Mouse (Mus musculus) gastrocnemius, adult 2 months (tissue): ENCODE measurements around the gene Gm21981. TPM values are rescaled to one million over a fixed set of nuclear protein-coding genes. Genes with fewer than 3 reads are reported as not detected.

ENCODE experiments used
- DNase-seq: peaks from one replicate; pipeline ENCODE4 v3.0.0; 2022
- H3K27ac ChIP-seq: fragments of 200-600 bp; 2 replicates; pipeline ENCODE4 v1.8.1; 2022; ENCODE audit warnings: mild to moderate bottlenecking
- H3K4me3 ChIP-seq: fragments of 200-600 bp; 2 replicates; pipeline ENCODE4 v1.8.1; 2022; ENCODE audit warnings: mild to moderate bottlenecking, moderate library complexity
- CTCF ChIP-seq: fragments of 200-600 bp; IDR thresholded peaks from 2 replicates; pipeline ENCODE4 v1.8.1; 2022; ENCODE audit warnings: antibody characterized with exemption, mild to moderate bottlenecking, moderate library complexity
- intact Hi-C: fragments of 180-260 bp; cut with DNase I; formaldehyde crosslinking; loops from one replicate; pipeline ENCODE4 v1.15.1; 2025
- long read RNA-seq, 2 experiments: library from polyadenylated mRNA; stranded (forward); transcript quantifications; one replicate each; pipeline ENCODE4 v2.0.0; 2021
- total RNA-seq, 2 experiments: library from RNA; stranded (reverse); gene quantifications; 2 replicates each; pipeline ENCODE4 v1.2.3; 2021

Gene Gm21981
- under 1 TPM; 0.45 to 0.46 TPM for total RNA-seq
- long read RNA-seq, experiment 1: 0 reads
- long read RNA-seq, experiment 2, partial matches to known transcripts: 0 of 1 reads
- long read RNA-seq, experiment 2, other reads (novel, unspliced or antisense): 1 of 1 reads

- no peak for TF ChIP-seq CTCF
- H3K27ac ChIP-seq: peak within 1 kb of the TSS; percentile 88
- intact Hi-C loops: loop anchor here (5.0 to 10.0 kb wide), 2 partner anchors 187 to 329 kb away; partner anchors contain the start of genes Ccnd3 and Mrps10
- peak within 1 kb of the TSS; percentile 89 for H3K4me3 ChIP-seq
- no peak for DNase-seq
Observed at GRCm38 (mm10) chr17:47694442-47694502, at the start of gene Gm21981. TSS of gene Gm21981 (minus strand) at chr17:47694455.

GRCm38 (mm10) chr17:47742991-47743734 is 48.9 kb upstream of the Gm21981 start:
- intact Hi-C loops: no loop called here
- Histone ChIP-seq H3K27ac (peak overlapping the region; percentile 65), H3K4me3 (no peak overlapping the region)
- TF ChIP-seq CTCF: peak; percentile 47
- peak; percentile 29 for DNase-seq

DNA sequence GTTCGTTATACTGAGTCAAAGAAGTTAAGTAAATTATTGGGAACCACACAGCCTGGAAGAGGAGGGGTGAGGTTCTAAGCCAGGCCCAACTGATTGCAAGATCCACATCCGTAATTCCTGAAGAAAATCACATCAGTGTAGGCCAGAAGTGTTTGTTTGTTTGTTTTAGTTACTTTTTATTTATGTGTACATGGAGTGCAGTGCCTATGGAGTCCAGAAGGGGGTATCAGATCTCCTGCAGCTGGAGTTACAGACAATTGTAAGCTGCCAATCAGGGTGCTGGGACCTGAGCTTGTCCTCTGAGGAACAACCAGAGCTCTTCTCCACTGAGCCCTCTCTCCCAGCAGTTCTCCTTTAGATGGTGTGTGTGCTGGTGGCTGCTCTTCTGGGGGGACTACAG is 45.9 kb upstream of the Gm21981 start:
- intact Hi-C loops: no loop called here
- TF ChIP-seq CTCF: peak; percentile 39
- Histone ChIP-seq H3K27ac (peak overlapping the region; percentile 99), H3K4me3 (peak overlapping the region; percentile 97)
- peak; percentile 19 for DNase-seq

GRCm38 (mm10) chr17:47738879-47739798 is 44.9 kb upstream of the Gm21981 start:
- peak; percentile 62 for DNase-seq
- intact Hi-C loops: loop anchor here (2.0 to 5.0 kb wide), 2 partner anchors 22 to 33 kb away; no protein-coding TSS in a partner anchor
- Histone ChIP-seq H3K4me3 (peak overlapping the region; percentile 97), H3K27ac (peak overlapping the region; percentile 99)
- no peak for TF ChIP-seq CTCF

GRCm38 (mm10) chr17:47738066-47738878 is 44.0 kb upstream of the Gm21981 start:
- intact Hi-C loops: loop anchor here (2.0 to 5.0 kb wide), 2 partner anchors 23 to 34 kb away; no protein-coding TSS in a partner anchor
- H3K27ac ChIP-seq: peak overlapping the region; percentile 99
- no peak for TF ChIP-seq CTCF
- DNase-seq: peak; percentile 91
- H3K4me3 ChIP-seq: peak overlapping the region; percentile 97

DNA sequence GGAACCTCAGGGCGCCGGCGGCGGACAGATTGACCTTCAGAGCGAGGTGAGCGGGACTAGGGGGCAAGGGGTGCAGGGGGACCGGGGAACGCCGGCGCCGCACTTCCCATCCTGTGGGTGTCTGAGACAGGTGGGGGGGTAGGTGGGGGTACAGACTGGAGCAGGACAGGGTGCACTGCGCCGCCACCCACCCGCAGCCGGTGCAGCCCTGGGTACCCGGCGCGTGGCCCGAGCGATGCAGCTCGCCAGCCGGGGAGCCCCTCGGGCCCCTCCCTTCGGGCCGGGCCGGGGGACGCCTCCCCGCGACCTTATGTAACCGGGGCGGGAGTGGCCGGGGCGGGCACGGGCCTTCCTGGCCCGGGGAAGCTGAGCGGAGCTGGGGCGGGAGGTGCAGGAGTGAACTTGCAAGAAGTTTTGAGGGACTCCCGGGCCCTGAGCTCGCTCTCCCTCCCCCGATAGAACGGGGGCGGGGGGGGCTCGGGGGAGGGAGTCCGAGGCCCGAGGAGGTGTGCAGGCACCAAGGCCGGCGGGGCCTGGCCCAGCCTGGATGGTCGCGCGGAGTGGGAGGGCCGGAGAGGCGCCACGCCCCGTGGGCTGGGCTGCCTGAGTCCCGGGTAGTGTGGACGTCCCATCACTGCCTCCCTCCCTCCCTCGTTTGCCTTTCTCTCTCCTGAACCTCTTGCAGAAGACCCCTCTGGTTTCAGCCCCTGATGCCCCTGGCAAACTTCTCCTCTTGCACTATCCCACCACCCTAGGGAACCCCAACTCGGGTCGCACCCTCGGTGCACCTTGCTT is 43.2 kb upstream of the Gm21981 start:
- intact Hi-C loops: loop anchor here (2.0 to 5.0 kb wide), 2 partner anchors 23 to 35 kb away; no protein-coding TSS in a partner anchor
- DNase-seq: peak; percentile 96
- no peak for TF ChIP-seq CTCF
- peak overlapping the region; percentile 99 for H3K27ac ChIP-seq
- peak overlapping the region; percentile 97 for H3K4me3 ChIP-seq

DNA sequence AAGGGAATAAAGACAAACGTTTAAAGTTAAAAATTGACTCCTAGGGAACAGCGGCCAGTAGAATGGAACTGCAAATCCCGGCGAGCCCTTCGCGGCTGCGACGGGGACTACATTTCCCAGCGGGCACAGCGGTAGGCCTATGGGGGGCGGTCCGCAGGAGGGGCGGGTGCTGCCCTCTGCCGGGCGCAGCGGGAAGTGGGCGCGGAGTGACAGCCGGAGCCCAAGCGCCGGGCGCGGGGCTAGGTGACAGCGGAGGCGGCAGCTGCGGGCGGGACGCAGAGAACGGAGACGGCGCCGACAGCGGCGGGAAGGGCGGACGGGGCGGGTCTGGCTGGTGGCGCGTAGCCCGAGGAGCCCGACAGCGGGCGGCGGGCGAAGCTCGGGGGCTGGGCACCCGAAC is 42.6 kb upstream of the Gm21981 start, which contains the start of gene Tfeb:
Tfeb (plus strand) TSS at position 175 of the 400 bp plus-strand sequence.
- intact Hi-C loops: loop anchor here (5.0 kb wide), 1 partner anchor 35 kb away; no protein-coding TSS in a partner anchor
- TF ChIP-seq CTCF: no peak; the same call in 1 of the 2 replicates
- Histone ChIP-seq H3K27ac (peak within 1 kb of the TSS; percentile 99), H3K4me3 (peak within 1 kb of the TSS; percentile 97)
- peak; percentile 98 for DNase-seq

DNA sequence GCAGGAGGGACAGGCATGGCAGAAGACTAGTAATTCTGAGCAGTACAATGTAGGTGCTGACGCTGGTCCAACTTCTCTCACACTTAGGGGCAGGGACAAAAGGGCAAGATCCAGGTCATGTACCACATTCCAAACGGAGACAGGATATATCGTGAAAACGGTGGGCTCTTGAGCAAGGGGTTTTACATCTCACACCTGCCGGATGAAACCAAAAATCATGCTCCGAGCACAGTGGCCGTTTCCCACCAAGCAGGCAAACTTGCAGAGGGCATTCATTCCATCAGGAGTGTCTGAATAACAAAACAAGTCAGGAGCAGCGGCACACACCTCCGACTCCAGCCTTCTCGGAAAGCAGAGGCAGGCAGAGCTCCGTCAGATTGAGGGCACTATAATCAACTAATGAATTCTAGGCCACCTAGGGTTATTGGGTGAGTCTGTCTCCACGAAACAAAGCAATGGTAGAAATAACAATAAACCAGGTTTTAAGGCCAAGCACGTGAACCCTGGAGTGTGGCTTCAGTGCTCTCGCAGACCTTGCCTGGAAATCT is 41.4 kb upstream of the Gm21981 start:
- intact Hi-C loops: loop anchor here (2.0 to 5.0 kb wide), 2 partner anchors 37 to 39 kb away; no protein-coding TSS in a partner anchor
- DNase-seq: no peak
- Histone ChIP-seq H3K27ac (no peak overlapping the region), H3K4me3 (no peak overlapping the region)
- no peak for TF ChIP-seq CTCF

DNA sequence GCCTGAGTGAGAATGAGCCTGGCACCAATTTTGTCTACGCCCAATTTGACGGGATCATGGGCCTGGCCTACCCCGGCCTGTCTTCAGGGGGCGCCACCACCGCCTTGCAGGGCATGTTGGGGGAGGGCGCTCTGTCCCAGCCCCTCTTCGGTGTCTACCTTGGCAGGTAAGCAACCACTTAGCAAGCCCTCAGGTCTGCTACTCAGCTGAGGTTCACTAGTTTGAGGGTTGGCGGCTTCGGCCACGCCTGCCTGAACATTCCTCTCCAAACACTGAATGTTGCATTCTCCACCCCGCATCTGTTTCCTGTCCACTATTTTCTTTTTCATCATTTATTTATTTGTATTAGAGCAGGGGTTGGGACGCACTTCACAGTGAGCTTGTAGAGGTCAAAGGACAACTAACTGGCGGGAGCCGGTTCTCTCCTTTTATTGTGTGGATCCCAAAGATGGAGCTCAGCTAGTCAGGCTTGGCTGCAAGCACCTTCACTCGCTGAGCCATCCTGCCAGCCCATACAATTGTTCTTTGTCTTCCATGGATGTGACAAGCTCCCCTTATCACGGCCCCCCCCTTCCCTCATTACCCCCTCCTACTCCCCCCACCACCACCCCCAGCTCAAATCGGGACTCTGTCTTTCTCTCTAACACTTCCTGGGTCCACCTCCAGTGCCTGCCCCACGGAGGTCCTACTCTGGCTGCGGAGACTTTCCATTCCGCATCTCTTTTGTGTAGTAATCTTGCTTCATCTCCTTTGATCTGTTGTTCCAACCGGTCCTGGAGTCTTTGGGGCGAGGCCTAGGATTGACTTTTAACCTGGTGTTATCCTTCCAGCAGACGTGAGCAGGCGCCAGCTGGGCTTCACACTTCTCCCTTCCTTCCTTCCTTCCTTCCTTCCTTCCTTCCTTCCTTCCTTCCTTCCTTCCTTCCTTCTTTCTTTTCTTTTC is 36.6 kb upstream of the Gm21981 start:
- no peak; the same call in 1 of the 2 replicates for TF ChIP-seq CTCF
- Histone ChIP-seq H3K27ac (no peak overlapping the region), H3K4me3 (no peak overlapping the region)
- intact Hi-C loops: no loop called here
- no peak for DNase-seq

- intact Hi-C loops: no loop called here
- no peak for DNase-seq
- Histone ChIP-seq H3K4me3 (no peak within 1 kb of the TSS), H3K27ac (no peak within 1 kb of the TSS)
- TF ChIP-seq CTCF: no peak
Observed at GRCm38 (mm10) chr17:47726566-47726965, 32.3 kb upstream of the Gm21981 start, which contains the start of gene Pgc. TSS of gene Pgc (plus strand) at chr17:47726842.
